Mouse (Mus musculus): ENCODE results near the gene Pigb.
"Not testable (repeated sequence)": the region's sequence is repeated elsewhere in the genome, so short reads cannot be mapped to it uniquely, and the experiment has no call there.

DNA sequence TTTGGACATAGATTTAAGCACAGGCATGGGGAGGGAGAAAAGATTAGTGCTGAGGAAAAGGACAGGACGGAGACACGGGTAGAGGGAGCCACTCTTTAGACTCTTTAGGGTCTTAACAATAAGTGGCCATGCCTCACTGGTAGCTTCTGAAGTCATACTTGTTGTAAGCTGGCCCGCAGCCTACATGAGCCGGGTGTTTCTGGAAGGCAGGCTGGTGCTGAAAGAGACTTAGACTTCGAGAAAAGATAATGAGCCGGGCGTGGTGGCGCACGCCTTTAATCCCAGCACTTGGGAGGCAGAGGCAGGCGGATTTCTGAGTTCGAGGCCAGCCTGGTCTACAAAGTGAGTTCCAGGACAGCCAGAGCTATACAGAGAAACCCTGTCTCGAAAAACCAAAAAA, 39.2 kb upstream of the Pigb start:
- not testable (repeated sequence) for TF ChIP-seq ZKSCAN1 (IDR thresholded peaks at IDR 0.05; ENCODE audit: borderline replicate concordance, low read depth, low read length); MEF2A (IDR thresholded peaks at IDR 0.05; ENCODE audit: borderline replicate concordance, low read depth, low read length); MAX (IDR thresholded peaks at IDR 0.05; ENCODE audit: low read length); CTCF (conservative IDR thresholded peaks at IDR 0.05 in 1 of 2, IDR thresholded peaks at IDR 0.05 in 1 of 2; ENCODE audit: low read depth in 2 of 2, low read length in 2 of 2); SMC3 (IDR thresholded peaks at IDR 0.05; ENCODE audit: low read depth, low read length); POLR2A (IDR thresholded peaks at IDR 0.05; ENCODE audit: low read depth, low read length); PAX5 (IDR thresholded peaks at IDR 0.05; ENCODE audit: low read length); EP300 (IDR thresholded peaks at IDR 0.05; ENCODE audit: low read length)
